Mouse (Mus musculus) urinary bladder, postnatal 14 days (tissue): ENCODE results near the gene Pbx4.

Experiments used
- DNase-seq: peaks from one replicate; pipeline ENCODE4 v3.0.0; 2021; ENCODE audit warnings: low spot score

Pbx4 gene

GRCm38 (mm10) chr8:69809820-69810219, 22.5 kb upstream of the Pbx4 start:
- no peak for DNase-seq

- no peak for DNase-seq
Observed at GRCm38 (mm10) chr8:69814881-69815280, 17.4 kb upstream of the Pbx4 start.

GRCm38 (mm10) chr8:69815396-69815795, 16.9 kb upstream of the Pbx4 start:
- DNase-seq, result no peak

GRCm38 (mm10) chr8:69820466-69820865, 11.8 kb upstream of the Pbx4 start:
- DNase-seq, result no peak

- peak; percentile 39 for DNase-seq
Observed at GRCm38 (mm10) chr8:69821971-69822385, 10.3 kb upstream of the Pbx4 start.

- peak; percentile 74 for DNase-seq
Observed at GRCm38 (mm10) chr8:69822386-69823191, 9.7 kb upstream of the Pbx4 start, which contains the start of gene Lpar2. TSS of gene Lpar2 (plus strand) at chr8:69822429.

- DNase-seq, result no peak
Observed at GRCm38 (mm10) chr8:69826371-69826770, 5.9 kb upstream of the Pbx4 start.

GRCm38 (mm10) chr8:69837057-69837682, 4.9 kb downstream of the Pbx4 start:
- DNase-seq, result no peak

GRCm38 (mm10) chr8:69847167-69848065, 15.1 kb downstream of the Pbx4 start:
- DNase-seq, result no peak

- DNase-seq, result peak; percentile 73
Observed at GRCm38 (mm10) chr8:69848951-69849350, 16.7 kb downstream of the Pbx4 start.

GRCm38 (mm10) chr8:69849899-69850298, 17.6 kb downstream of the Pbx4 start:
- no peak for DNase-seq

GRCm38 (mm10) chr8:69850926-69851506, 18.7 kb downstream of the Pbx4 start:
- no peak for DNase-seq

- no peak for DNase-seq
Observed at GRCm38 (mm10) chr8:69853869-69854268, 21.6 kb downstream of the Pbx4 start.

GRCm38 (mm10) chr8:69860807-69861206, 28.5 kb downstream of the Pbx4 start:
- DNase-seq, result no peak

GRCm38 (mm10) chr8:69861251-69861650, 29.0 kb downstream of the Pbx4 start:
- no peak for DNase-seq

GRCm38 (mm10) chr8:69863387-69864020, 31.2 kb downstream of the Pbx4 start:
- no peak for DNase-seq

- DNase-seq, result no peak
Observed at GRCm38 (mm10) chr8:69864180-69864579, 31.9 kb downstream of the Pbx4 start.

GRCm38 (mm10) chr8:69867696-69868326, 35.5 kb downstream of the Pbx4 start:
- no peak for DNase-seq

GRCm38 (mm10) chr8:69870003-69870765, 37.9 kb downstream of the Pbx4 start:
- DNase-seq, result no peak

- no peak for DNase-seq
Observed at GRCm38 (mm10) chr8:69870907-69871306, 38.6 kb downstream of the Pbx4 start.
